Mouse (Mus musculus) cerebellum, adult 11 months (tissue): Measurements from ENCODE around the gene Rasd2.

Experiments used
- DNase-seq: peaks from one replicate; pipeline ENCODE4 v3.0.0; 2022

Gene Rasd2

GRCm38 (mm10) chr8:75222665-75223064 lies 8.9 kb downstream of the Rasd2 start:
- no peak for DNase-seq

DNA sequence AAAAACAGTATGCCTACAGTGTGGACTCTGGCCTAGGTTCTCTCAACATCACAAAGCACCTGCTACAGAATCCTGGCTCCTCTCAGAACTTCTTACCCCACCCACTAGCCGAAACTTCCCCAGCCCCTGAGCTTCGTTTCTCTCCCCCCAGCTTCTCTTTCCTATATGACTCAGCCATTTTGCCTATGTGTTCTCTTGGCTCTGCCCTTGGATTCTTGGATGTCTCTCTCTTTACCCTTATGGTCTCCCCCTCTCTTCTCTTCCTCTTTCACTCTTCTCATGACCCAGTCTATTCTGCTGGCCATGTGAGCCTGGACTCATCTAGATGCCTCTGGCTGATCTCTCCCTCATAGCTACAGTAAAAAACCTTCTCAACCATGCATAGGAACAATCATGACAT lies 13.0 kb downstream of the Rasd2 start:
- no peak for DNase-seq

DNA sequence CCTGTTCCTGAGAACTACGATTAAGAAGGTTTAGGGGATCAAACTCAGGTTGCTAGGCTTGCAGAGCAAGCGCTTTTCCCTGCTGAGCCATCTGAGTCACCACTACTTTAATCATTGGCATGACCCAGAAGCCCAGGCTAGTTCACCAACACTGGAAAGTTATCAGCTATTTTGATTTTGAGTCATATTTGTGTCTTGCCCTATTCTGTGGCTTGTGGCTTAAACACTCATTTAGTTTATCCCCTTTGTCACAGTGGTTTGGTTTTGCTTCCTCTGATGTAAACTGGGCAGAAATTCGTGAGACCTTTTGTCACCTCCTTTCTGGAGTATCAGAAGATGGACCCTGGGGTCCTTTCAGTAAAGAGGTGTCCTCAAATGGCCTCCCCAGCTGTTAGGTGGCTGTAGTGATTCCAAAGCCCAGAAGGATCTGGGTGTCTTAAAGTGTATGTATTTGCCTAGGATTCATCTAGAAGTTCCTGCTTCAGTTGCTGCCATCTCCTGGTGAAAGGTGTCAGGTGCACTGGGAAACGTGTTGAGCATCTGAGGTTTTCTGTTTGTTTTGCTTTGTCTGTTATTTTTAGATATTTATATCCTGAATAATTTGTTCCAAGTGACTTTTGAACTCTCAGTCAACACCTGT lies 20.3 kb downstream of the Rasd2 start:
- no peak for DNase-seq

DNA sequence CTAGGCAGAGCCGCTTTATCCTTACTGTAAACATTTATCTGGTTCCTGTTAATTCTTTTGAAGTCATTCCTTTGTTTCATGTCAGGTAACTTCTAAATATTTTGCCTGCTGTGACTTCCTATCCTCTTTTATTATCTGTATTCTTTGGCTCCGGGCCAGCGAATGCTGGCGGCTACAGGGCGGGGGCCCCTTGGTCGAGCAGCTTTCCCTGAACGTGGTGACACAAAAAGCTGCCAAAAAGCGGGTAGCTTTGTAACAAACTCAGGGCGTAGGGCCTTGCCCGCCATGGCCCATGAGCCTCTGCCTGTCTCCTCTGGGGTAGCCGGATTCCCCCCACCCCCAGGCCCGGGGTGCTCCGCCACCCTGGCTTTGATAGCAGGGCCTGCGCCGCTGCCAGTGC lies 33.6 kb downstream of the Rasd2 start:
- no peak for DNase-seq

GRCm38 (mm10) chr8:75249186-75249585 lies 35.4 kb downstream of the Rasd2 start:
- no peak for DNase-seq

DNA sequence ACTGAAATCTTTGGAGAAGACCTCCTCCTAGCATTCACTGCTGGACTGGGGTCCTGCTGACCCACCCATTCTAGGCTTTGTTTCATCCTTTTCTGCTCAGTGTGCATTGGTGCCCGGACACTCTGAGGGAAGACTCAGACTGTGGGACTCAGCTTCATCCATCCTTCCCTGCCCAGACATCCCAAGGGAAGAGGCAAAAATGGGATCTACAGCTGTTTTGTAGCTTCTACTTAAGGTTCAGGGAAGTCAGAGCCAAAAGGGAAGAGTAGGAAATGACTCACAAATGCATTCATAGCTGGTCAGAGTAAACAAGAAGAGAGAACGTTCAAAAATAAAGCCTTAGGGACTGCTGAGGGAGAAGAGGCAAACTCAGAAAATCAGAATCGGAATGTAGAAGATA lies 40.3 kb downstream of the Rasd2 start:
- no peak for DNase-seq

GRCm38 (mm10) chr8:75255635-75256034 lies 41.9 kb downstream of the Rasd2 start:
- DNase-seq, result no peak

- no peak for DNase-seq
Observed at GRCm38 (mm10) chr8:75272166-75272565, 58.4 kb downstream of the Rasd2 start.
